Mouse (Mus musculus) yolk sac, embryonic 10.5 days (tissue): ENCODE measurements around the gene Snrnp40.

ENCODE experiments used
- DNase-seq: peaks from one replicate; pipeline ENCODE4 v3.0.0-alpha.2; 2017; ENCODE audit warnings: low spot score

Snrnp40 gene

GRCm38 (mm10) chr4:130380418-130380817 lies 20.5 kb downstream of the Snrnp40 start:
- DNase-seq, result no peak

- DNase-seq, result no peak
Observed at GRCm38 (mm10) chr4:130387256-130387655, 27.3 kb downstream of the Snrnp40 start.

- no peak for DNase-seq
Observed at GRCm38 (mm10) chr4:130389496-130389895, 29.6 kb downstream of the Snrnp40 start.

- no peak for DNase-seq
Observed at GRCm38 (mm10) chr4:130389927-130390326, 30.0 kb downstream of the Snrnp40 start.

GRCm38 (mm10) chr4:130391265-130391664 lies 31.3 kb downstream of the Snrnp40 start:
- no peak for DNase-seq
